Mouse (Mus musculus): ENCODE results near the gene Arglu1.

- TF ChIP-seq CTCF (IDR thresholded peaks at IDR 0.05; ENCODE audit: borderline replicate concordance, insufficient read depth, low read length): no peak
- no peak for TF ChIP-seq POLR2A (IDR thresholded peaks at IDR 0.05; ENCODE audit: low read depth, low read length)
These were observed 37.0 kb downstream of the Arglu1 start for GRCm38 (mm10) chr8:8653343-8653742.

Data from embryonic fibroblast, embryonic 13.5 days (primary cell).